ENCODE assay signal across 9 mouse cellular contexts in genomic region chr4:133278482-133278881, GRCm38 (mm10). TPM values are rescaled to one million over a fixed set of nuclear protein-coding genes. Genes with fewer than 3 reads are reported as not detected.
A peak's percentile ranks its signal among the peaks of the same experiment; 100 is the strongest.
DNase-seq lines count a peak whose midpoint lies in the region; ATAC-seq lines count a peak whose summit lies in the region.
"Had no signal": no experiment of that assay in that cellular context is flagged by ENCODE, and none has a peak within 500 bp of the region (broad histone marks: within the 10 kb centered on the region; RNA-seq: fewer than 3 reads in every experiment).

No protein-coding gene starts in this region.

- no peaks in the 10 kb centered on the region for H3K36me3 ChIP-seq in heart, embryonic 15.5 days
- peaks cover 4% of the 10 kb centered on the region; the same call in 1 of the 2 replicates for H3K36me3 ChIP-seq in hindbrain, embryonic 14.5 days (replicated peaks; ENCODE audit: control insufficient read depth, insufficient read depth)
- H3K36me3 ChIP-seq in midbrain, embryonic 12.5 days, result 0 out of 2 replicates have a peak, but pooled peaks cover 4% of the 10 kb centered on the region

- H3K9ac ChIP-seq in heart, embryonic 15.5 days, result no peak overlapping the region
- H3K9ac ChIP-seq in hindbrain, embryonic 14.5 days, result peak overlapping the region; percentile 89
- no peak overlapping the region for H3K9ac ChIP-seq in midbrain, embryonic 12.5 days (replicated peaks)

- intact Hi-C loops in heart, postnatal 14 days (cut with DNase I), result no loop called here

- no peaks in the 10 kb centered on the region for H3K9me3 ChIP-seq in heart, embryonic 15.5 days (replicated peaks)
- no peaks in the 10 kb centered on the region for H3K9me3 ChIP-seq in hindbrain, embryonic 14.5 days (ENCODE audit: control insufficient read depth, low read length)
- no peaks in the 10 kb centered on the region for H3K9me3 ChIP-seq in midbrain, embryonic 12.5 days

- peak overlapping the region; percentile 92 for H3K27ac ChIP-seq in heart, embryonic 15.5 days
- H3K27ac ChIP-seq in brown adipose tissue, adult 24 weeks (replicated peaks; ENCODE audit: low read depth, low read length), result peak overlapping the region; percentile 90
- peak overlapping the region; percentile 93 for H3K27ac ChIP-seq in hindbrain, embryonic 14.5 days
- H3K27ac ChIP-seq in midbrain, embryonic 12.5 days (replicated peaks), result peak overlapping the region; percentile 91

- H3K4me3 ChIP-seq in heart, embryonic 15.5 days, result no peak overlapping the region; the same call in 1 of the 2 replicates
- no peak overlapping the region for H3K4me3 ChIP-seq in brown adipose tissue, adult 24 weeks (ENCODE audit: insufficient read depth, low read depth, low read length)
- H3K4me3 ChIP-seq in hindbrain, embryonic 14.5 days (replicated peaks; ENCODE audit: low read length), result peak overlapping the region; percentile 76
- peak overlapping the region; percentile 86 for H3K4me3 ChIP-seq in midbrain, embryonic 12.5 days

- H3K4me2 ChIP-seq in heart, embryonic 15.5 days, result peak overlapping the region; percentile 77
- peak overlapping the region; percentile 74 for H3K4me2 ChIP-seq in hindbrain, embryonic 14.5 days (replicated peaks)
- peak overlapping the region; percentile 75 for H3K4me2 ChIP-seq in midbrain, embryonic 12.5 days (replicated peaks)

- H3K27me3 ChIP-seq in heart, embryonic 15.5 days, result no peaks in the 10 kb centered on the region
- no peaks in the 10 kb centered on the region for H3K27me3 ChIP-seq in hindbrain, embryonic 14.5 days (ENCODE audit: control insufficient read depth, insufficient read depth, low read length)
- 0 out of 2 replicates have a peak, but pooled peaks cover 3% of the 10 kb centered on the region for H3K27me3 ChIP-seq in midbrain, embryonic 12.5 days

- no peak for ATAC-seq in heart, embryonic 15.5 days (replicated peaks; ENCODE audit: insufficient number of reproducible peaks, insufficient read depth, low FRiP score, low read depth)
- ATAC-seq in hindbrain, embryonic 14.5 days (ENCODE audit: low FRiP score), result no peak
- no peak for ATAC-seq in midbrain, embryonic 12.5 days (ENCODE audit: low FRiP score, low read depth)

- no peak for DNase-seq in heart, postnatal 14 days
- DNase-seq in hindbrain, embryonic 14.5 days (ENCODE audit: low spot score), result no peak
- DNase-seq in adrenal gland, adult 8-10 months, result no peak
- DNase-seq in thymus, postnatal 36 days, result no peak
- DNase-seq in yolk sac, embryonic 10.5 days (ENCODE audit: low spot score), result no peak
- DNase-seq: kidney, postnatal 36 days had no signal

- H3K4me1 ChIP-seq in heart, embryonic 15.5 days (replicated peaks), result peaks cover 38% of the 10 kb centered on the region
- H3K4me1 ChIP-seq in brown adipose tissue, adult 24 weeks (ENCODE audit: control insufficient read depth, insufficient read depth, insufficient read length, low read length), result peaks cover 6% of the 10 kb centered on the region; the same call in 1 of the 2 replicates
- peaks cover 26% of the 10 kb centered on the region for H3K4me1 ChIP-seq in hindbrain, embryonic 14.5 days (replicated peaks; ENCODE audit: control insufficient read depth, insufficient read depth, low read length)
- peaks cover 35% of the 10 kb centered on the region for H3K4me1 ChIP-seq in midbrain, embryonic 12.5 days

- 84% methylated on average over 3 of the region's 3 CpGs for WGBS in heart, embryonic 15.5 days
- 88% methylated on average over 3 of the region's 3 CpGs for WGBS in hindbrain, embryonic 14.5 days
- WGBS in midbrain, embryonic 12.5 days, result 91% methylated on average over 3 of the region's 3 CpGs

RNA-seq across cellular contexts. Expression of gene Tmem222, which starts 0.9 kb away (rescaled TPM):
- 46.1 and 58.9 TPM in 2 replicates for polyA plus RNA-seq in heart, embryonic 15.5 days (2015; fragmentation: Nextera tagmentation; extraction: Ambion mirVana)
- total RNA-seq in heart, postnatal 14 days (2021), result 10 to 100 TPM; 25.1 to 27.0 TPM
- 28.8 and 34.4 TPM in 2 replicates for polyA plus RNA-seq in brown adipose tissue, adult 24 weeks (2012; ENCODE audit: insufficient read depth, insufficient read length, missing spikeins)
- 119 and 121 TPM in 2 replicates for polyA plus RNA-seq in hindbrain, embryonic 14.5 days (2014; fragmentation: Nextera tagmentation; extraction: Ambion mirVana)
- polyA plus RNA-seq in midbrain, embryonic 12.5 days (2016; fragmentation: Nextera tagmentation; extraction: Ambion mirVana), result 79.9 and 85.5 TPM in 2 replicates
- total RNA-seq in adrenal gland, adult 8-10 months (2022), result 10 to 100 TPM; 74.7 to 93.2 (median 83.1) TPM

RNA-seq across cellular contexts. Expression of gene Sytl1, which starts 15.6 kb away (rescaled TPM):
- 0.96 and 4.9 TPM in 2 replicates for polyA plus RNA-seq in heart, embryonic 15.5 days (2015; fragmentation: Nextera tagmentation; extraction: Ambion mirVana)
- 1 to 10 TPM in 1 of 2 experiments, under 1 TPM in 1; 0.84 to 2.4 TPM for total RNA-seq in heart, postnatal 14 days (2021)
- 2.4 and 3.2 TPM in 2 replicates for polyA plus RNA-seq in brown adipose tissue, adult 24 weeks (2012; ENCODE audit: insufficient read depth, insufficient read length, missing spikeins)
- polyA plus RNA-seq in hindbrain, embryonic 14.5 days (2014; fragmentation: Nextera tagmentation; extraction: Ambion mirVana), result 0.26 and 0.43 TPM in 2 replicates
- polyA plus RNA-seq in midbrain, embryonic 12.5 days (2016; fragmentation: Nextera tagmentation; extraction: Ambion mirVana), result 1.3 and 1.8 TPM in 2 replicates
- 1 to 10 TPM in 3 of 4 experiments, under 1 TPM in 1; 0.92 to 2.0 (median 1.1) TPM for total RNA-seq in adrenal gland, adult 8-10 months (2022)

RNA-seq across cellular contexts. Expression of gene Map3k6, which starts 37.9 kb away (rescaled TPM):
- 2.9 and 3.4 TPM in 2 replicates for polyA plus RNA-seq in heart, embryonic 15.5 days (2015; fragmentation: Nextera tagmentation; extraction: Ambion mirVana)
- 10 to 100 TPM; 22.4 to 22.5 TPM for total RNA-seq in heart, postnatal 14 days (2021)
- polyA plus RNA-seq in brown adipose tissue, adult 24 weeks (2012; ENCODE audit: insufficient read depth, insufficient read length, missing spikeins), result 8.1 and 8.3 TPM in 2 replicates
- 1.7 and 3.0 TPM in 2 replicates for polyA plus RNA-seq in hindbrain, embryonic 14.5 days (2014; fragmentation: Nextera tagmentation; extraction: Ambion mirVana)
- polyA plus RNA-seq in midbrain, embryonic 12.5 days (2016; fragmentation: Nextera tagmentation; extraction: Ambion mirVana), result 1.9 and 2.8 TPM in 2 replicates
- 10 to 100 TPM; 17.3 to 27.7 (median 19.2) TPM for total RNA-seq in adrenal gland, adult 8-10 months (2022)

Comparison
In these comparisons a context has a peak if more than half of its experiments do, and no peak if none do; other contexts are left out.
1. H3K4me3 ChIP-seq: peak in hindbrain, embryonic 14.5 days (single experiment) and midbrain, embryonic 12.5 days (single experiment); none in heart, embryonic 15.5 days (single experiment) and brown adipose tissue, adult 24 weeks (single experiment).
2. Peak in every context shown above with its lines, with median percentiles within 50 percentile points of each other: H3K27ac ChIP-seq and H3K4me2 ChIP-seq.